Mouse (Mus musculus) lung, embryonic 15.5 days (tissue): Measurements from ENCODE around the gene Lrrc57. TPM values are rescaled to one million over a fixed set of nuclear protein-coding genes. Genes with fewer than 3 reads are reported as not detected.
"Not testable (repeated sequence)": the region's sequence is repeated elsewhere in the genome, so short reads cannot be mapped to it uniquely, and the experiment has no call there.

ENCODE experiments used
- ATAC-seq: fragments of 200-750 bp; cut with Nextera tagmentation; 2 replicates; pipeline ENCODE4 v1.8.0; 2017; ENCODE audit warnings: moderate number of reproducible peaks, borderline replicate concordance; ENCODE audit not compliant: low FRiP score, low TSS enrichment; ENCODE audit errors: extremely low read depth
- H3K27ac ChIP-seq: fragments of 300-500 bp; sonication (generic); 2 replicates; pipeline ENCODE4 v1.5.1; 2015; ENCODE audit warnings: moderate library complexity, mild to moderate bottlenecking, inconsistent platforms
- H3K27me3 ChIP-seq: fragments of 300-500 bp; sonication (generic); 2 replicates; pipeline ENCODE4 v1.6.1; 2015; ENCODE audit warnings: inconsistent platforms
- H3K36me3 ChIP-seq: fragments of 300-500 bp; sonication (generic); 2 replicates; pipeline ENCODE4 v1.6.1; 2015; ENCODE audit warnings: inconsistent platforms
- H3K4me1 ChIP-seq: fragments of 300-500 bp; sonication (generic); 2 replicates; pipeline ENCODE4 v1.6.1; 2015; ENCODE audit warnings: inconsistent platforms
- H3K4me2 ChIP-seq: fragments of 300-500 bp; sonication (generic); 2 replicates; pipeline ENCODE4 v1.6.1; 2015; ENCODE audit warnings: inconsistent platforms, mild to moderate bottlenecking, moderate library complexity
- H3K4me3 ChIP-seq: fragments of 300-500 bp; sonication (generic); 2 replicates; pipeline ENCODE4 v1.5.1; 2015; ENCODE audit warnings: mild to moderate bottlenecking, inconsistent platforms
- H3K9ac ChIP-seq: fragments of 300-500 bp; sonication (generic); 2 replicates; pipeline ENCODE4 v1.6.1; 2015; ENCODE audit warnings: inconsistent platforms
- H3K9me3 ChIP-seq: fragments of 300-500 bp; sonication (generic); 2 replicates; pipeline ENCODE4 v1.6.1; 2016; ENCODE audit warnings: inconsistent platforms
- WGBS: fragments of 180-500 bp; shearing (Covaris S2); methylation state at CpG from one replicate; pipeline ENCODE4 v1.1.7; 2015; 5-methylcytosine and 5-hydroxymethylcytosine counted together
- polyA plus RNA-seq: library from polyadenylated mRNA; unstranded; fragments of >200 nt; fragmentation: Nextera tagmentation; extraction: Ambion mirVana; gene quantifications from 2 replicates; pipeline ENCODE4 v1.2.1, GENCODE M21; 2015

Gene Lrrc57
- polyA plus RNA-seq, 1 experiment from 2014 or later, result 29.9 TPM

DNA sequence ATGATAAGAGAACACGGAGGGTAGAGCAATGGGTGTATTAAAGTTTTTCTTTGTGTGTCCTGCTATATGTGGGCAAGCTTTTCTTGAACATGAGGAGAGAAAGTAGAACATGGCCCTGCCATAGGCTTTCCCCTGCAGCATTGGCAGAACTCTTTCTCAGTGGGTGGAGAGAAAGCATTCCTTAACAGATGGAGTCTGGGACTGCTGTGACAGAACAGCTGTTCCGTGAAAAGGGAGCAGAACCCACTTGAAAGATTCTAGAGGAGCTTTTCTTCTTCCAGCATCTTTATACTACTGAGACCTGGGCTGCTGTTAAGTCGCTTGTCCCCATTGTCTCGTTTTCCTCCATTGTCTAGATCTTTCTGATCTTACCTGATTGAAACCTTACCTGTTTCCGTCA is 19.6 kb downstream of the Lrrc57 start:
- H3K4me1 ChIP-seq, result no peaks in the 10 kb centered on the region
- 79% methylated on average over 5 of the region's 5 CpGs for WGBS
- H3K4me2 ChIP-seq, result no peak overlapping the region
- H3K27ac ChIP-seq, result no peak overlapping the region
- H3K9me3 ChIP-seq, result no peaks in the 10 kb centered on the region
- no peak overlapping the region for H3K9ac ChIP-seq
- ATAC-seq, result no peak
- no peak overlapping the region for H3K4me3 ChIP-seq
- peaks cover 43% of the 10 kb centered on the region for H3K36me3 ChIP-seq
- H3K27me3 ChIP-seq, result no peaks in the 10 kb centered on the region

DNA sequence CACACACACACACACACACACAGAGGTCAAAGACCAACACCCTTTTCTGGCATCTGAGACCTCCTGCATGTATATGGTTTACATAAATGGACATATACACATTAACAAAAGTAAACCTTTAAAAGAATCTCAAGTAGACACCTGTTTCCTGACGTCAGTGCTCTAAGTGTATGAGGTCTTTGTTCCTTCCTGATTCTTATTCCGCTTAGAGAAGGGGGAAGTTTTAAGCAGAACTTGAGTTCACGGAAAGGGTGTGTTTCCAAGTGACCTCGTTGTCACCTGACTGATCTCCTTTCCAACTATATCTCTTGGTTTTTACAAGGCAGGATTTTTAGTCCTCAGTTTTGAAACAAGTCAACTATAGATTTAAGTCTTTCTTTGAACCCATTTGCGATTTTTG is 31.0 kb downstream of the Lrrc57 start:
- Histone ChIP-seq H3K9ac (no peak overlapping the region), H3K27ac (0 out of 2 replicates have a peak overlapping the region, but pooled peaks have one; percentile 29), H3K4me3 (no peak overlapping the region), H3K4me2 (no peak overlapping the region), H3K36me3 (no peaks in the 10 kb centered on the region; the same call in 1 of the 2 replicates), H3K27me3 (no peaks in the 10 kb centered on the region), H3K4me1 (peaks cover 6% of the 10 kb centered on the region), H3K9me3 (no peaks in the 10 kb centered on the region)
- 42% methylated on average over 5 of the region's 5 CpGs for WGBS
- ATAC-seq, result peak; percentile 55; the same call in 1 of the 2 replicates

DNA sequence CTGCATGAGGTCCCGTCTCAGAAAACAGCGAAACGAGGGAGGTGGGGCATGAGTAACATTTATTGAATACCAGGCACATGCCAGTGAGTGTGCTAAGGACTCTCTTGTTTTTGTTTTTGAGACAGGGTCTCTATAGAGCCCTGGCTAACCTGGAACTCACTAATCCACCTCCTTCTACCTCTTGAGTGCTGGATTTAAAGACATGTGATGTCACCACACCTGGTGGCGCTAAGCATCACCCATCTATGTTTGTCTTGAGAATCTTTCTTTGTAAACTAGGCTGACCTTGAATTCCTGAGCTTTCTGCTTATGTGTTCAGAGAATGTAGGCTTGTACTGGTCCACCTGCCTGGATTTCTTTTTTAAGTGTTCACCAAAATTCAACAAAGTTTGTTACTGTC is 31.5 kb downstream of the Lrrc57 start:
- Histone ChIP-seq H3K27ac (0 out of 2 replicates have a peak overlapping the region, but pooled peaks have one; percentile 29), H3K9ac (no peak overlapping the region), H3K27me3 (no peaks in the 10 kb centered on the region), H3K4me3 (no peak overlapping the region), H3K4me1 (peaks cover 6% of the 10 kb centered on the region), H3K36me3 (no peaks in the 10 kb centered on the region), H3K4me2 (no peak overlapping the region), H3K9me3 (no peaks in the 10 kb centered on the region)
- whole genome bisulfite sequencing, result 53% methylated on average over 4 of the region's 4 CpGs
- no peak for ATAC-seq

DNA sequence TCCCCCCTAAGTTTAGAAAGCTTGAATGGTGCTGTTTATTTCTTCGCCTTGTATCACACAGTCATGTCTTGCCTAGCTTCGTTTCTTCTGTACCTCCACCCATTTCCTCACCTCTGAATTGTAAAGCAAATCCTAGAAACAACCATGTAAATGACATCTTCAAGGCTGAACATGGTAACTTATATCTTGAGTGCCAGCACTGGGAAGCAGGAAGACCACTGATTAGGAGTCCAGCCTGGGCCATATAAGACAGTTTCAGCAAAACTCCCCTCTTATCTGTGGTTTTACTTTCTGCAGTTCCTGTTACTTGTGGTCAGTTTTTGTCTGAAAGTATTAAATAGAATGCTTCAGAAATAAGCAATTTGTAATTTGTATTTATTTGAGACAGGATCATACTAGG is 33.3 kb downstream of the Lrrc57 start:
- 77% methylated on average over 2 of the region's 2 CpGs for WGBS
- no peak for ATAC-seq
- Histone ChIP-seq H3K4me1 (peaks cover 6% of the 10 kb centered on the region), H3K4me3 (no peak overlapping the region), H3K4me2 (no peak overlapping the region), H3K9ac (no peak overlapping the region), H3K27me3 (no peaks in the 10 kb centered on the region), H3K36me3 (peaks cover 4% of the 10 kb centered on the region), H3K9me3 (no peaks in the 10 kb centered on the region), H3K27ac (no peak overlapping the region)

DNA sequence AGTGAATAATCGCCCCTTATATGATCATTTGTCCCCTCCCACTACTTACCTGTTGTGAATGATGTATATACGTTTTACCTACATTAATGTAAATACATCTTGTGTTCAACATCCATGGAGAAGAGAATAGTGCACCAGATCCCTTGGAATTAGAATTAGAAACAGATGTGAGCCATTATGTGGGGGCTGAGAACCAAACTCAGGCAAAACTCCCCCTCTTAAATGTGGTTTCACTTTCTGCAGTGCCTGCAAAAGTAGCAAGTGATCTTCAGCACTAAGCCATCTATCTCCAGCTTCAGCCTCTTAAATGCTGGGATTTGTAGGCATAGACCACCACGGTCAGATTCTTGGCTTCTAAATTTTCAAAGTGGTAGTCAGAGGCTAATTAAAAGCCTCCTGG is 34.2 kb downstream of the Lrrc57 start:
- ATAC-seq, result no peak
- Histone ChIP-seq H3K4me1 (peaks cover 6% of the 10 kb centered on the region), H3K27ac (no peak overlapping the region), H3K4me2 (no peak overlapping the region), H3K9ac (no peak overlapping the region), H3K9me3 (no peaks in the 10 kb centered on the region), H3K36me3 (peaks cover 4% of the 10 kb centered on the region), H3K27me3 (no peaks in the 10 kb centered on the region), H3K4me3 (no peak overlapping the region)
- WGBS, result 82% methylated on average over 3 of the region's 3 CpGs

DNA sequence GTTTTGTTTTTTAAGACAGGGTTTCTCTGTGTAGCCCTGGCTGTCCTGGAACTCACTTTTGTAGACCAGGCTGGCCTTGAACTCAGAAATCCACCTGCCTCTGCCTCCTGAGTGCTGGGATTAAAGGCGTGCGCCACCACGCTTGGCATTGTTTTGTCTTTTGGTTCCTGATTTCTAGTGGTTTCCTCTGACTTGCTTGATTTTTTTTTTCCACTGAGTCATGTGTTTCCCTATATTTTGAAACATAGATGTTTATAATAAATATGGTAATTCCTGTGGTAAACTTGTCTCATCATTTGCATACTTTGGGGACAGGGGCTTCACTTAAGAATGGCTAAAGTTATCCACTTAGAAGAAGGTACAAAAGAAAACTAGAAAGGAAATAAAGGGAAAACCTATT is 37.2 kb downstream of the Lrrc57 start:
- H3K9me3 ChIP-seq, H3K27ac ChIP-seq, H3K36me3 ChIP-seq, H3K4me3 ChIP-seq, H3K27me3 ChIP-seq, H3K9ac ChIP-seq, ATAC-seq, H3K4me1 ChIP-seq, H3K4me2 ChIP-seq: not testable (repeated sequence)
- 95% methylated on average over 3 of the region's 3 CpGs for WGBS

DNA sequence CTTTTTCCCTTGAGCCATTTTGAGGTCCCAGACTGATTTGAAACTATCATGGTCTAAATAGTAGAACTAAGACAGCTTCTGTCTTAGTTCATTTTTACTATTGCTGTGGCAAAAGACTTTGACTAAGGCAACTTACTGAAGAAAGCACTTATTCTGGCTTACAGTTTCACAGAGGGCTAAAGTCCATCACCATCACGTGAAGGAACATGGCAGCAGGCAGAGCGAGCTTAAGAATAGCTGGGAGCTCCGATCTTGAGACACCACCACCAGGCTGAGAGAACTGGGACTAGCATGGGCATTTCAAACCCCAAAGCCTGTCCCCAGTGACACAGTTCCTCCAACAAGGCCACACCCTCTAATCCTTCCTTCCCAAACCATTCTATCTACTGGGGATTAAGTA is 38.2 kb downstream of the Lrrc57 start:
- peaks cover 4% of the 10 kb centered on the region for H3K36me3 ChIP-seq
- H3K4me3 ChIP-seq, result no peak overlapping the region
- WGBS, result 95% methylated on average over 3 of the region's 3 CpGs
- no peak overlapping the region for H3K9ac ChIP-seq
- no peak overlapping the region for H3K27ac ChIP-seq
- H3K4me2 ChIP-seq, result no peak overlapping the region
- no peak for ATAC-seq
- no peaks in the 10 kb centered on the region for H3K27me3 ChIP-seq
- H3K9me3 ChIP-seq, result no peaks in the 10 kb centered on the region
- H3K4me1 ChIP-seq, result peaks cover 8% of the 10 kb centered on the region

DNA sequence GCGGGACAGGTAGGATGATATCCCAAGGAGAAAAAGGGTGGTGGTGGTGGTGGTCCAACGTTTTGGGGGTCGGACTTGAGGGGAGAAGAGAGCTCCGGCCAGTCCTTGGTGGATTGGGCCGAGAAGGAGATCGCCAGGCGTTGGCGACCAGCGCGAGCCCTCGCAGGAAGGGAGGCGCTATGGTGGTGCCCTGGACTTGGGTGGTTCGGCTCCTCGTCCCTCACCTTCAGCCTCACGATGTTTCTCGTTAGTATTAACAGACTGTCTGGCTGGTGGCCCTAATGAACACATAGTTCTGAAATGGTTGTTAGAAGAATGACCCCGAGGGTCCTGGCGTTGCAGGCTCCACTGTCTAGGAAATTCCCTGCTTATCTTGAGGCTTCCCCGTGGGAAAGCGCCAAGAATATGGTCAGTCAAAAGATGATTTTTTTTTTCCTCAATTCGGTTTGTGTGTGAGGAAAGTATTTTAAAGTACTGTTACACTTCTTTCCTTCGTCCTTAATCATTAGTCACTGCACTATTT is 41.5 kb downstream of the Lrrc57 start:
- Histone ChIP-seq H3K36me3 (peaks cover 4% of the 10 kb centered on the region), H3K4me3 (peak overlapping the region; percentile 61), H3K9ac (peak overlapping the region; percentile 69), H3K27ac (peak overlapping the region; percentile 92), H3K9me3 (no peaks in the 10 kb centered on the region), H3K4me2 (peak overlapping the region; percentile 66), H3K27me3 (no peaks in the 10 kb centered on the region), H3K4me1 (peaks cover 14% of the 10 kb centered on the region)
- peak; percentile 61 for ATAC-seq
- WGBS, result under 1% methylated on average over 22 of the region's 22 CpGs

DNA sequence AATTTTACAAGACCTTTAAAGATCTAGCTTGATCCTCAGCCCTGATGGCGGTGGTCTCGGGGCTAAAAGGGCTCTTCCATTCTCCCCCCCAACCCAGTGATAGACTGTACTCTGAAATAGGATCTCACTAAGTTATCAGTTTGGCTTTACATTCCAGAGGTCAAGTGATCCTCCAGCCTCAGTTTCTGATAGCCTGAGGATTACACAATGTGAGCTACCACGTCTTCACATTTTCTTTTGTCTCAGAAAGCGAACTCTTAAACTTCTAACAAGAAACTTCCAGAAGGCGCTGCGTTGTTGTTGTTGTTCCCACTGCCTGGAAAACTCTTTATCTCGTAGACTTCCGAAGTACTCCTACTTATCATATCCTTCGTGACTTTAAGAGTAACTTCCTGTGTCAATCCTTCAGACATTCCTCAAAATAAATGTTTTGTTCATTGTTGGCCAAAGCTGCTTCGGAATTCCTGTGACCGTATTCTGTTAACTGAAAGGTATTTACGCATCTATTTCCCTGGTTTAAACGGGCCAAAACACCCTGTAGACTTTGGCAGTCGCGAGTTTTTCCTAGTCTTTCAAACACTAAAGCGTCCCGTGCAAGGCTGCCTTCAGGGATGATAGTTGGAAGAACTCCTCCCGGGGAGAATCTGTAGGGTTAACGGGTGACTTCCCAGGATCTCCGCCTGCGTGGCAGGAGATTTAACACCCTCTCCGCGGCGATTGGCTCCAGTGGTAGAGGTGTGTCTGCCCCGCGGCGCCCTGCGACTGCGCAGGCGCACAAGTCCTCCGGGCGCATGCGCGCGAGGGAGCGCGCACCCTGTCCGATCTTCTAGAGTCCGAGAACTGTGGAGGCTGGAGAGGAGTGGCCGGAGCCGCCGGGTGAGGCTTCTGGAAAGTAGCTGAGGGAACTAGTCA is 42.2 kb downstream of the Lrrc57 start, which contains the start of gene Snap23:
TSS of gene Snap23 (plus strand) at position 786 of the 912 bp plus-strand sequence.
- Histone ChIP-seq H3K4me1 (peaks cover 20% of the 10 kb centered on the region), H3K9ac (peak within 1 kb of the TSS; percentile 69), H3K27me3 (no peaks in the 10 kb centered on the region), H3K4me3 (peak within 1 kb of the TSS; percentile 61), H3K27ac (peak within 1 kb of the TSS; percentile 92), H3K36me3 (peaks cover 4% of the 10 kb centered on the region), H3K9me3 (no peaks in the 10 kb centered on the region), H3K4me2 (peak within 1 kb of the TSS; percentile 66)
- peak; percentile 96 for ATAC-seq
- under 1% methylated on average over 42 of the region's 42 CpGs for WGBS

DNA sequence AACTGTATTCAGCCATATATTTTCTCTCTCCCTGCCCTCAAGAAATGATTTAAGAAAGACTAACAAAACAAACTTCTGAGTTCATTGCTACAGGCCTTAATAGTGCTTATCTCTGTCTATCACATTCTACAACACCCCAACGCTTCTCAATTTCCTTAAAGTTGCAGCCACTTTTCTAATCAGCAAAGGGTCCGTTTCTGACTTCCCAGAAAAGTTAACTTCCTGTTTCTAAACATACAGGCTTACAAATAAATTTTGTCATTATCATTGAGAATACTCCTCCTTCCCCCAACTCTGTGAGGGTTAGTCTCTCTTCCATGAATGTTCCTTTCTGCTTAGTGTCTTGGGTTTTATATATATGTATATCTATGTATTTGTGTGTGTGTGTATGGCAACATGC is 44.0 kb downstream of the Lrrc57 start:
- no peak overlapping the region for H3K9ac ChIP-seq
- H3K27me3 ChIP-seq, result no peaks in the 10 kb centered on the region
- no peak overlapping the region for H3K27ac ChIP-seq
- H3K36me3 ChIP-seq, result no peaks in the 10 kb centered on the region
- H3K9me3 ChIP-seq, result no peaks in the 10 kb centered on the region
- no peak for ATAC-seq
- H3K4me2 ChIP-seq, result no peak overlapping the region
- H3K4me1 ChIP-seq, result peaks cover 25% of the 10 kb centered on the region
- 70% methylated on average over 2 of the region's 2 CpGs for WGBS
- no peak overlapping the region for H3K4me3 ChIP-seq

DNA sequence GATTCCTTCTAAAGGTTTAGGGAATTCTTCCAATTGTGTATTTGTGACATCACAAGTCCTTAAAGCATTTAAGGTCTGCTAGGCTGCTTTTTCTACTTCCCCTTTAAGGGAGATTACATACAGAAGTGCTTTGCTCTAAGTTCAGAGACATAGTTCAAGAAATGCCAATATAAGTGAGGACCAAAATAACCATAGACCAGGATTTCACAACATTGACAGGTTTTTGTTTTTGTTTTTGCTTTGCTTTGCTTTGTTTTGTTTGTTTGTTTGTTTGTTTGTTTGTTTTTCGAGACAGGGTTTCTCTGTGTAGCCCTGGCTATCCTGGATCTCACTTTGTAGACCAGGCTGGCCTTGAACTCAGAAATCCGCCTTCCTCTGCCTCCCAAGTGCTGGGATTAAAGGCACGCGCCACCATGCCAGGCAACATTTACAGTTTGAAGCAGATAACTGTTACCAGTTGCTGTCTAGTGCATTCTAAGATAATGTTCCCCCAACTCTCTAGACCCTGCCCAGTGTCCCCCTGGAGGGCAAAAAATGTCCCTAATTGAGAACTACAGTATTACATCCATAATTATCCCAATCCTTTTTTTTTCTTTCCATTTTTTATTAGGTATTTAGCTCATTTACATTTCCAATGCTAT is 44.7 kb downstream of the Lrrc57 start:
- peaks cover 25% of the 10 kb centered on the region for H3K4me1 ChIP-seq
- H3K4me3 ChIP-seq, H3K9me3 ChIP-seq, H3K27ac ChIP-seq, H3K36me3 ChIP-seq, H3K4me2 ChIP-seq, H3K9ac ChIP-seq, ATAC-seq, H3K27me3 ChIP-seq: not testable (repeated sequence)
- WGBS, result 87% methylated on average over 4 of the region's 4 CpGs
